Mouse (Mus musculus) neural tube, postnatal 0 days (tissue): Measurements from ENCODE around the gene Olfr1413. TPM values are rescaled to one million over a fixed set of nuclear protein-coding genes. Genes with fewer than 3 reads are reported as not detected.

Experiments used
- polyA plus RNA-seq: library from polyadenylated mRNA; unstranded; fragments of >200 nt; fragmentation: Nextera tagmentation; extraction: Ambion mirVana; gene quantifications from 2 replicates; pipeline ENCODE4 v1.2.1, GENCODE M21; 2015

The Olfr1413 gene
- polyA plus RNA-seq: not detected in 2 replicates

GRCm38 (mm10) chr1:92571022-92571421, at the start of gene Olfr1413:
TSS of gene Olfr1413 (plus strand) at chr1:92571322.

GRCm38 (mm10) chr1:92585479-92585878, 14.4 kb downstream of the Olfr1413 start, which contains the start of gene Olfr1412:
TSS of gene Olfr1412 (plus strand) at chr1:92585779.

DNA sequence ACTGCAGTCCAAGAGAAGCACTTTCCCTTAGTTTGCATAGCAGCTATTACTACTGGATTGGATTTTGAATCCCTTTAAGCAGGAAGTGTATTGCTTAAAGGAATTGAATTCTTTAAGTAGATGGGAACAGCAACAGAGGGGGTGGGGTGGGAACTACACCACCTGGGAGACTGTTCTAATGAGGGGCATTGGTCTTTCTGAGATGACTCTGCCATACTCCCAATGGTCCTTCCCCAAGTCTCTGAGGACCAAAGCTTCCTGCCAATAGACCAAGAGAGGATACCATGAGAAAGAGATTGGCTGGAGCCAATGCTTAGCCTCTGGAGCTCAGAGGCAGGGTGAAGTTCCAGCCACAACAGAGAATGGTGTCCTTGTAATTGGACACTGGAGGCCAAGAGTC, 23.0 kb downstream of the Olfr1413 start, which contains the start of gene Olfr1411:
TSS of gene Olfr1411 (plus strand) at position 301 of the 400 bp plus-strand sequence.

DNA sequence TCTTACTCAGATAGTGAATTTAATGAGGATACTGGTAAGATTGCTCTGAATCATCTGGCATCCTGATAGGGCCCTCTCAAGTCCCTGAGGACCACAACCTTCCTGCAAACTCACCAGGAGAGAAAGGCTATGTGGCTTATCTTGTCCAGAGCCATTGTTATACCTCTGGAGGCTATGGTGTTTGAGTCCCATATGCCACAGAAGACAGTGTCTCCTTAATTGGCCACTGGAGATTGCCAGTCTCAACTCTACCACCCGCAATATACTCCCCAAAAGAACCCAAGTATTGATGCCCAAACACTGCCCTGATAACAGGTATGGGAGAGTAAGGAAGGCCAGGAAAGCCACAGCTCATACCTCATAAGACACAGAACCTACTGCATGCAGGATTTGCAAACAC, 34.4 kb downstream of the Olfr1413 start, which contains the start of gene Olfr1410:
TSS of gene Olfr1410 (plus strand) at position 301 of the 400 bp plus-strand sequence.

GRCm38 (mm10) chr1:92617488-92617887, 46.4 kb downstream of the Olfr1413 start, which contains the start of gene Olfr12:
TSS of gene Olfr12 (plus strand) at chr1:92617788.

Other genes with a start within 250 kb of the Olfr1413 start
- gene Ndufa10, start 97.5 kb upstream of the Olfr1413 start, polyA plus RNA-seq: 386 and 399 TPM in 2 replicates
- gene Olfr1416, start 86.2 kb upstream of the Olfr1413 start, polyA plus RNA-seq: not detected in 2 replicates
- not detected in 2 replicates for gene Olfr1415, start 75.2 kb upstream of the Olfr1413 start, polyA plus RNA-seq
- gene Olfr1414, start 52.7 kb upstream of the Olfr1413 start, polyA plus RNA-seq: not detected in 2 replicates
- not detected in 2 replicates for gene Olfr1412, start 14.5 kb downstream of the Olfr1413 start, polyA plus RNA-seq
- gene Olfr1411, start 23.1 kb downstream of the Olfr1413 start, polyA plus RNA-seq: not detected in 2 replicates
- gene Olfr1410, start 34.5 kb downstream of the Olfr1413 start, polyA plus RNA-seq: not detected in 2 replicates
- gene Olfr12, start 46.5 kb downstream of the Olfr1413 start, polyA plus RNA-seq: not detected in 2 replicates
- gene Cops9, start 70.7 kb downstream of the Olfr1413 start, polyA plus RNA-seq: 711 and 736 TPM in 2 replicates
- gene Otos, start 77.5 kb downstream of the Olfr1413 start, polyA plus RNA-seq: 0.68 and 0.70 TPM in 2 replicates